Mouse (Mus musculus) c-Kit-negative CD71-positive TER-119-positive erythroid progenitor cells, embryonic 14.5 days (primary cell): ENCODE results near the gene Troap.

ENCODE experiments used
- DNase-seq: peaks from one replicate; pipeline ENCODE4 v3.0.0-alpha.2; 2013; ENCODE audit warnings: low read depth, low spot score

The Troap gene

GRCm38 (mm10) chr15:99085997-99086396 lies 11.6 kb downstream of the Troap start:
- no peak for DNase-seq

GRCm38 (mm10) chr15:99087253-99088075 lies 13.1 kb downstream of the Troap start, which contains the start of gene C1ql4:
C1ql4 (minus strand) TSS chr15:99087817.
- DNase-seq = no peak

GRCm38 (mm10) chr15:99088292-99088691 lies 13.9 kb downstream of the Troap start:
- no peak for DNase-seq

GRCm38 (mm10) chr15:99089069-99089468 lies 14.7 kb downstream of the Troap start:
- no peak for DNase-seq

GRCm38 (mm10) chr15:99092870-99093269 lies 18.5 kb downstream of the Troap start, which contains the start of gene Dnajc22:
Dnajc22 (plus strand) TSS chr15:99093170.
- DNase-seq = no peak

DNA sequence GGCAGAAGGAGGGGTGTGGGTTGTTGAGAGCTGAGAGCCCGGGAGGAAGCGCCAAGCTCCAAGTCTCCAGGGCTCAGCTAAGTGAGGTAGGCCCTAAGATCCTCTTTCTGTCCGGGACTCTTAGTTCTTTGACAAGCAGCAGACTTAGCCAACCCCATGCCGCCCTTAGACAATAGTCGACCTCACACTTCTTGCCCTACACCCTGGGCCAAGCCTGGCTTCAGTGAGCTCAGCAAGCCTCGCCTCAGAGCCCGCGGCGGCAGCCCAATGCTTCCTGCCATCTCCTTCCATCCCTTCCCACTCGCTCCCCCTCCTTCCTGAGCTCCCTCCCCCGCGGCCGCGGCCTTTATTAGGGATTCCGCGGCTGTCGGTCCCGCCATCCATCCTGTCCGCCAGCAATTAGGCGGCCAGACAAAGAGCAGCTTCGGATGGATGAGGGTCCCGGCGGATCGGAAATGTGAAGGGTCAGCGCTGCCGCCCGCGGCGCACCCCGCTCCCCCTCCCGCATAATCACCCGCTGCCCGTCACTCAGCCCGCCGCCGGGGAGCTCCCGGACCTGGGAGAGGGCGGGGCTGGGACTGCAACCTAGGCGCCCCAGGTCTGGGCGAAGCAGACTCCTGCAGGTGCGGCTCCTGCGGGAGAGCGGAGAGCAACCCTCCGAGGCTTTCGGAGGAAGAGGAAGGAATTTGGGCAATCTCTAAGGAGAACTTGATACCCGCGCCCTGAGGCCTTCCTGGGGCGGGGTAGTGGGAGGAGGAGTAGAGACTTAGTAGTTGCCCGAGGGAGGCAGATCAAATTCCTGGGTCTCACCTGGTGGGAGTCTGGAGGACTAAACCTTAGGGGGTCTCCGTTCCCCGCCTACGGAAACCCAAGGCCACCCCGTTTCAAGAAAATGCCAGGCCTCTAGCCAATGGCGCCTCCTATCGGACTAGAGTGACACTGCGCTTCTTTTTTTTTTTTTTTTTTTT lies 19.2 kb downstream of the Troap start:
- no peak for DNase-seq

DNA sequence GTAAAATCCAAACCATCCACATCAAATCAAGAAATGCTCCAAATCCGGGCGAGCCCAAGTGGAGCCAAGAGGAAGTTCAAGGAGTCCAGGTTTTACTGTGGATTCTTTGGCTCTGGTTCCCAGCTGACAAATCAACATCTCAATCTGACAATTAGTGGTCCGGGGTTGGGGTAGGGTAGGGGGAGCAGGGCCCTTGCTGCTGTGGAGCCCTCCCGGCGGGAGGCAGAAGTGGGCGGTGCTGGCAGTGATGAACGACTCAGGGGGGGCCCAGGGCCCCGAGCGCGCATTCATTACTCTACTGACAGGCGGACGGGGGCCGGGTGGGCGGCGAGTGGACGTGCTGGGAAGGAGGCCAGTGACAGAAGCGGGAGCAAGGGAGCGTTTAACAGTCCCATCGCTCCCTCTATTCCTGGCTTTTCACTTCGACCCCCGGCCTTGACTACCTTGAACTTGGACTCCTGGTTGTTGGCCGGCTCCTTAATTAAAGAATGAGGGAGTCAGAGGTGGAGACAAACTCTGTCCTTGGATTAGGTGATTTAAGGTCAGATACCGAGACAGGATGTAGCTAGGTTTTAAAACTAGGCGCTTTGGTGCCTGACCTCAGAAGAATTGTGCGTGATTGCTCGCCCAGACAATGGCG lies 20.4 kb downstream of the Troap start:
- no peak for DNase-seq

- no peak for DNase-seq
Observed at GRCm38 (mm10) chr15:99095356-99095755, 21.0 kb downstream of the Troap start.

DNA sequence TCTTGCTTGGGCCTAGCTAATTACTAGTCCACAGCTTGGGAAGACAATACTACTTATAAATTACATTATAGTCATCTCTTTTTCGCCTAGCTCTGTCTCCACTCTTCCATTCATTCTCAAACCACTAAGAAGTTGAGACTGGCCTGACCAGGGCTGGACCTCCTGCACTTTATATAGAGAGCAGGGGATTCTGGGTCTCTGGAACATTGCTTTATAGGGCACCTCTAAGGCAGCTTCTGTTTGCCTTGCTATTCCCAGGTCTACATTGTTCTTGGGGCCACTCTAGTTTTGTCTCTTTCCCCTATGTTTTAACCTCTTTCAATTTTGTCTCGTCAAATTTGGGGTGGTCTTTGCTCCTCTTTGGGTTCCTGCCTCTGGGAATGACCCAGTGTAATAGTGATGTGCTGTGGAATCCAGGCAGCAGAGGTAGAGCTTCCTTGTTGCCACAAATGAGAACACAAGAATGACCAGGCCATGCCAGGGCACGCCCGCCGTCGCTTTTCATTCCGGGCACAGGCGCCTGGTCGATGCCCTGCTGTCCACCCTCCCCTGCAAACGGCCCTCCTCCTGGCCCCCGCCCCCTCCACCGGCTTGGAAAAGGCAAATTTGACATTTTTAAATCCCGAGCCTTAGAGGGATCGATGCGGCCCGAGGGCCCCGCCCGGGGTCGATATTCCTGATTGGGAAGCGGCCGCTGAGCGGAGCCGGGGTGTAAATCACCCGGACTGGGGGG lies 21.9 kb downstream of the Troap start:
- no peak for DNase-seq

- DNase-seq = no peak
Observed at GRCm38 (mm10) chr15:99096831-99097500, 22.6 kb downstream of the Troap start.

DNA sequence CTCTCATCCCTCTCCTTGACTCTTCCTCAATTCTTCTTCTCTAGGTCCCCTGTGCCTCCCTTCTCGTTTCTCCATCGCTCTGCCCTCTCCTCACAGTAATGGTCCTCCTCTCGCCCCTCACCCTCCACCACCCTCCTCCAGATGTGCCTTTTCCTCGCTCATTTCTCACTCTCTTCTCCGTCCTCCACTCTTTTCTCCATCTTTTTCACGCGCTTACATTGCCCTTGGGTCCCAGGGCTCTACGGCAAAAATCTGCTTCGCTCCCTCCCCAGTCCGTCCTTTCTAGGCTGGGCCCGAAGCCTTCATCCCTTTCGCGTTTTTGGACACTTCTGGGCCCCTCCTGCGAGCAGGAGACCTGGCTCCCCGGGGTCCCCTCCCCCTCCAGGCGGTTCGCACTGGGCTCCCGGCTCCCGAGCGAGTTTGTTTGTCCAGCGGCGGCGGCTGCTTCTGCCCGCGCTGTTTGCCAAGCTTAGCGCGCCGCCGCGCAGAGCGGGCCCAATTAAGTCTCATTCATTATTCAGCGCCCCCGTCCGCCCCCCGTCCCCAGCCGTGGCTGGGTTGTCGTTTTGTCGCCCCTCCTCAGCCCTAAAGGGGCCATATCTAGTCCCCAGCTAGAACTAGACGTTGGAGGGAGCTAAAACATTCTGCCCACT lies 23.6 kb downstream of the Troap start:
- no peak for DNase-seq

DNA sequence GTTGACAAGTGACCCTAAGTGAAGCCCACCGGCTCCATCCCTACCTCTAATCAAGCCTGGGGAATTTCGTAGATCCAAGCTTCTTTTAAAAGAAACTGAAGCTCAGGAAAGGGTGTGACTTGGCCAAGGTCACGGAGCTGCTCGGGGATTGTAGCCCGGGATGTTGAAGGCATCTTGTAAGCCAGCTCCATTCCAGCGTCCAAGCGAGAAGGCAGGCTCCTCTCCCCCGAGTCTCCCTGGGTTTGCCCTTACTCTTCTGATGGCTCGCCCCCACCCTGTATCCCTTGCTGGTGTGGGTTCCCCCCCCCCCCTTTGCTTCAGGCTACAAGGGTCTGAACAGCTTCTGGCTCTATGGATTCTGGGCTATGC lies 24.1 kb downstream of the Troap start:
- no peak for DNase-seq

DNA sequence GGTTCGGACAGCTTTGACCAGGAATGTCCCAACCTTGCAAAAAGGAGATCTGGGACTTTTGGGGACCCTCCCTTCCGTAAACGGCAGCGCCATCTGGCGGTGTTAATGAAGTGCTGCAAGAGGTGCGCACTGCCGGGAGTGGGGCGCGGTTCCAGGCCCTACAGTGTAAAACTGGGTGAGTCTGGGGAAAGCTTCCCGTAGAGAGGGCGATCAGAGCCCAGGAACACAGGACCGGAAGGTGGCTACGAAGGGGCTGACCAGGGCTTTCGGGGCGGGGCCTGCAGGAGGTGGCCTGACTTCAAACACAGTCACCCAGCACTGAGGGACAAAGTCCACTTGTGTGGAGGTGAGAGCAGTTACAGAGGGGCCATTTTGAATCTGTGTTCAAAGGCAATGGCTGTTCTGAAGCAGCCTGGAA lies 24.8 kb downstream of the Troap start:
- no peak for DNase-seq

GRCm38 (mm10) chr15:99099984-99100383 lies 25.6 kb downstream of the Troap start:
- no peak for DNase-seq

DNA sequence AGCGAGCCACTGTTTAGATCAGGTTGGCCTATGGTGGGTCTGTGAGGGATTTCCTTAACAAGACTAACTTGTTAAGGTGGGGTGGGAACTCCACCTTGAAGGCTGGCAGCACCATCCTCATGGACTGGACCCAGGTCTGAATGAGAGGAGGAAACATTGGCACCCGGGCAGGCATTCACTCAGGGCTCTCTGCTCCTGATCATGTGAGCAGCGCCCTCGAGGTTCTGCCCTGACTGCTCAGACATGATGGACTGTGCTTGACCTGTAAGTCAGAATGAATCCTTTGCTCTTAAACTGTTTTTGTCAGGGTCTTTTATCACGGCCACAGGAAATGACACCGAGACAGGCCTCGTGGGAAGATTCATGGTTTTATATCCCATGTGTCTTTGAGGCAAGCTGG lies 30.9 kb downstream of the Troap start:
- DNase-seq = no peak

GRCm38 (mm10) chr15:99107866-99108265 lies 33.5 kb downstream of the Troap start:
- no peak for DNase-seq

DNA sequence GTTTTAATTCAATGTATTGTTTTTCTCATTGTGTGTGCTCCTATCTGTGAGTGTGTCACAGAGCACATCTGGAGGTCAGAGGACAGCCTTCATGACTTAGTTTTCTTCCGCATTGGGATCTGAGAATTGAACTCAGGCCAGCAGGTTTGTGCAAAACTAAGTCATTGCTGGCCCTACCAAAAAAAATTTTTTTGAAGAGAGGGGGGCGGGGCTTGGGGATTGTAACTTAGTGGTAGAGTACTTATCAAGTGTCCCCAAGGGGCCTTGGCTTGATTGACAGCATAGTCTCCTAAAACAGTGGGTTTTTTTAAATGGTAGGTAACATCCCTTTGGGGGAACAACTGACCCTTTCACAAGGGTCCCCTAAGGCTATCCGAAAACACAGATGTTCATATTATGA lies 36.8 kb downstream of the Troap start:
- DNase-seq = no peak

DNA sequence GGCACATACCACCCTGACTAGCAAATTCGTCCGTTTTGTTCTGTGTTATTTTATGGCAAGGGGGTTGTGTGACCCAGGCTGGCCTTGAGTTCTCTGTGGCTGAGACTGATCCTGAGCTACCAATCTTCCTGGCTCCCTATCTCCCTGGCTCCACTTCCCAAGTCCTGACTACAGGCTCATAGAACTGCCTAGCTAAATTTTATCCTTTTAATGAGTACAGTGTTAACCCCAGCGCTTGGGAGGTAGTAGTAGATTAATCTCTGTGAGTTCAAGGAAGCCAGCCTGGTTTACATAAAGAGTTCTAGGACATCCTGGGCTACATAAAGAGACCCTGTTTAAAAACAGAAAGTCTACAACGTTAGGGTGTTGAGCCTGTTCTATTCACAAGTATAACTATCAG lies 37.4 kb downstream of the Troap start:
- DNase-seq = no peak

DNA sequence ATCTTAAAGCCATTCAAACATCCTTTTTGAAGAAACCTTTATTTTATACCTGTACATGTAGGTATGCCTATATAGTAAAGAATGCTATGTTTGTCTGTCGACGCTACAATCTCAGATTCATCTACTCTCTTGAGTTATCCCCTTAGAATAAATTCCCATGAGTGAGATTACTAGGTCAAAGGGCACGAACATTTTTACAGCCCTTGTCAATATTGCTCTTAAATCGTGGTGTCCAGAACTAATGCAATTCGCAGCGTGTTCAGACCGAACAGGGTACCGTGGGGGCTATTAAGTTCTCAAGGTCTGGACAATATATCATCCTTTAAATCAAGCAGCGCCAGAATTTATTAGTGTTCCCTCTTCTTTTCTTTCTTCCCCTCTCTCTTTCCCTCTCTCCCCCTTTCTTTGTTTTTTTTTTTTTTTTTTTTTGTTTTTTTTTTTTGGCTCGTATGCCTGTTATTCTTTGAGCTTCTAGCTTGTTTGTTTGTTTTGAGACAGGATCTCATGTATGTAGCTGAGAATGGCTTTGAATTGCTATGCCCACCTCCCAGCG lies 38.5 kb downstream of the Troap start:
- DNase-seq = no peak
